Mouse (Mus musculus): ENCODE measurements around the gene Klhdc9.

DNA sequence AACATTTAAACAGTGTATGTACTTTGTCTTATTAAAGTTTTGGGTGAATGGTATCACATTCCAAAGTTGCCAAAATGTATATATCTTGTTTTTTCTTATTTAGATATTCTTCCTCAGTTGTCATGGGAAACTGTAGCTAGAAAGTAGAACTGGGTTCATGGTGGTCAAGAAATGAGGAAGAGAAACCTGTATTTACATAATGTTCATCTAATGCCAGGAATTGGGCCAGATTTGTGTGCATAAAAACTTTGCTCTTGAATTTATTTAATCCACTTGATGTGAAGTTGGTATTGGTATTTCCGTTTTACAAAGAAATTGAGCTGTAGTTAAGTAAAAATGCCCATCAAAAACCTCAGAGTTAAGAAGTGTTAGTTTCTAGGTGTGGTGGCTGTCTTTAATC, 49.6 kb upstream of the Klhdc9 start:
- no peak for TF ChIP-seq CTCF (IDR thresholded peaks at IDR 0.05; ENCODE audit: control insufficient read depth, insufficient read depth, insufficient replicate concordance, low read depth, low read length)
- no peak for TF ChIP-seq POLR2A (IDR thresholded peaks at IDR 0.05; ENCODE audit: control insufficient read depth, low read depth, low read length)
